Mouse (Mus musculus) gastrocnemius, adult 8-10 months (tissue): ENCODE measurements at regions not wholly inside any gene's neighbourhood (a gene's known extent, or its start where the extent isn't known, plus 50 kb on each side); places are given as distances from the start of the nearest gene placed in this dataset.

Experiments
- DNase-seq, 2 experiments: peaks; one replicate each; pipeline ENCODE4 v3.0.0; 2022; ENCODE audit warnings: low spot score in 2 of 2

DNA sequence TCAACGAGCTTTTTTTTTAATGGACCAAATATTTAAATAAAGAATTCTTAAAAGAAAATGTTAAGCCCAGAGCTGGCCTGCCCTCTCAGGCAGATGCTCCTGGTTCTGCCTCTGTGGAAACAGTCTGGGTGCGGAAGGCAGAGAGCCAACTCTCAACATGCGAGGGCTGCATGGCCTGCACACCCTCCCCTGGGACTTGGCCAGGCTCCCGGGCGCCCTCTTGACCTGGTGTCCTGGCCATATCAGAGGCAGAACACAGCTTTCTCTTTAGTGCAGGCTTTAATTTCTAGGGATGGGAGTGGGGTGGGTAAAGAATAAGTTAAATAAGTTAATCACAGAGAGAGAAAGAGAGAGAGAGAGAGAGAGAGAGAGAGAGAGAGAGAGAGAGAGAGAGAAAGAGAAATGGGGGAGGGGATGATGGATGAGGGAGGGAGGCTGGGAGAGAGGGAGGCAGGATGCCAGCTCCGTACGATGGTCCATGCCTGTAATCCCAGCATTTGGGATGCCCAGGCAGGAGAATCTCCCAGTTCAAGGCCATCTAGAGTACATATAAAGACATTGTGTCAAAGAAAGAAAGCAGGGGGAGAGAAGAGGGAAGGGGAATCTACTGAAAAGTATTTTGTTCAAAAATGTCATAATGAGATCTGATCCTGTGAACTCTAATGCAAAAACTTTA lies 123.2 kb upstream of the Plekha5 start:
- DNase-seq, result peak; percentile 39 to 43

GRCm38 (mm10) chr6:140299653-140300052 lies 124.2 kb upstream of the Plekha5 start:
- no peak for DNase-seq

GRCm38 (mm10) chr6:140297969-140298554 lies 125.8 kb upstream of the Plekha5 start:
- DNase-seq, result no peak

- no peak for DNase-seq
These were observed 126.3 kb upstream of the Plekha5 start for GRCm38 (mm10) chr6:140297561-140297960.

DNA sequence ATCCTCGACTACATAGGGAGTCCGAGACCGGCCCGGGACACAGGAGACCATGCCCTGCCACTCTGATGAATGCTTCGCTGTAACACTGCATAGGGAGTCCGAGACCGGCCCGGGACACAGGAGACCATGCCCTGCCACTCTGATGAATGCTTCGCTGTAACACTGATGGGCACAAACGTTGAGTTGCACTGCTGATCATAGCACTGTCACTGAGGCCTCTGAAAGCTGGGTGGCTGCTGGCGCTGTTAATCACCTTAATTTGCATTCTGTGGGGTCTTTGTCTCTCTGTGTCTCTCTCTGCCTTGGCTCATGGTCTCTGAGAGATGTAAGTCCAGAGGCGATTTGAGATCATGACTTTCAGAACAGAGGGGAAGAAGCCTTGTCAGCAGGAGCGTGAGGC lies 133.7 kb upstream of the Plekha5 start:
- DNase-seq, result no peak

GRCm38 (mm10) chr6:140288799-140289198 lies 135.1 kb upstream of the Plekha5 start:
- DNase-seq, result no peak

DNA sequence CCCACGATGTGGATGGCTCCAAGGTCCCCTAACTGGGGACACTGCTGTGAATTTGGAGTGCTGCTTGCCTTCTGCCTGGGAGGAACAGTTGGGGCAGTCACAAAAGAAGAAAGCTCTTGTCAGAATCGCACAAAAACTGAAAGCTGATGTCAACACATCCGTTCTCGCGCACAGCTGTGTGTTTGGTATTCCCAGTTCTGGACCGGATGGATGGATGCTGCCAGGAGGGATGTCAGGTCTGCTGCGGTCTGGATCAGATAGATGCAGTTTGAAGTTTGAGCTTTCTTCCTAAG lies 141.6 kb upstream of the Plekha5 start:
- no peak for DNase-seq

DNA sequence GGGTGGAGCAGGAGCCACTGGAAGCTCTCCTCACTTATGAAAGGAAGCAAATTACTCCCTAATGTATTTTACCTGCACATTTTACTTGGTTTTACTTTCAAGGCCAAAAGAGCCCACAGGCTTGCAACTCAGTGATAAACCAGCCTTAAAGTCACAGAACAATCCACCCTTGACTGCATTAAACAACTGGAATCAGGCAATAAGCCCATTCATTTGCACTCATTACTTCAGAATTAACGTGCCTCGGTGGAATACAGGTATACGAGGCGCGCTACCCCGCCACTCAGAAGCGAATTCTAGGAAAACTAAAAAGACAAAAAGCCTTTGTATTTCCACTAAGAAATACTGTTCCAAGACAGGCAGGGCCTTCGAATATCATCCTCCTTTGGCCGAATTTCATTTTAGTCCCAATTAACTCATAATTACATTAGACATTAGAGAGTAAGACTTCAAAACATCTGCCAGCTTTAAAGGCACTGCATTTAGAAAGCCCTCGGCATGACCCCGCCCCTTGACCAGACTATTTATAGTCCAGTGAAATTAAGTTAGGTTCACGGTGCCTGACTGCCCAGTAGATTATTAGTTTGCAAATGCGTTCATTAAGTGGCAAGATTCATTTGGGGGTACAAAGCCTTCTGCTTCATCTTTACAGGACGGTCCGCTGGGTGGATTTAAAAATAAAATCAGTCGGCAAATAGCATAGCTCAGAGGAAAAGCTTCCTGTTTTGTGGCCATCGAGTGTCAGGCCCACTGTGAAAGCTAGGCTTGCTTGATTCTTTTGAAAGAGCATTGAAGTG lies 142.2 kb upstream of the Plekha5 start:
- DNase-seq, result no peak

GRCm38 (mm10) chr6:140280817-140281475 lies 142.9 kb upstream of the Plekha5 start:
- no peak for DNase-seq

DNA sequence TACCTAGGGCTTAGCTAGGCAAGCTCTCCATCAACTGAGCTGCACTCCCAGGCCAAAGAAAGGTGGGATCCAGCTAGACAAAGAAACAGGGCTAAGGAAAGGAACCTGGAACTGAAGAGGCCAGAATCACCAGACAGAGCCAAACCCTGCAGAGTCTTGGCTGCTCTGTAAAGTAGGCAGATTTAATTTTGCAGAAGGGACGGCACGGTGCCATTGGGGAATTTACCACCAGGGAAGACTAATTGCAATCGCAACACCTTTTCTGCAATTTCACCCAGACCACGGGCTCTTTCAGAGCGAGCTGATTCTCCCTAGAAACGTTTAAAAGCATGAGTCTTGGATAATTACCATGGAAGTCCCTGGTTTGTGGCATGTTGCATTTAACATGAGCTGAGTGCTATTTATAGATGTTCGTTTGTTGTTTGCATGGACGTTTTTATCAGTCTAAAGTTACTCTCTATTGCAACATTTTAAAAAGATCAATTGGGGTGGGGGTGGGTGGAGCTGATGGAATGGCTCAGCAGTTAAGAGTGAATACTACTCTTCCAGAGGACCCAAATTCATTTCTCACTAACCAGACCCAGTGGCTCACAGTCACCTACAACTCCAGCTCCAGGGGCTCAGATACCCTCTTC lies 144.0 kb upstream of the Plekha5 start:
- DNase-seq, result no peak

DNA sequence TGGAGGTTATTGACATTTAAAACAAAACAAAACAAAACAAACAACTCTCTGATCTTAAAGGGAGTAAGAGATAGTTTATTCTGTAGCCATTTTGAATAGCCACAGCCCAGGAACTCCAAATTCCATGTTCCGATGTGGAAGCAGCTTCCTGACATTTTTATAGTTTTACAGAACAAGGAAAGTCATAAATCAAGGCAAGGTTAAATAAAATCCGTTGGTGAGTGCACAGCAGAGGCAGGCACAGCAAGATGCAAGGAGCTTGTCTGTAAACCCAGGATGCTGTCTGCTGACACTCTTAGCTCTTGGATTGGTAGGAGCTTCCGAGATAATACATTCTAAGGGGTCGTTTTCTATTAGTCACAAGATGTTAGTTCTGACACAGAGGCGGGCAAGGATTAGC lies 145.1 kb upstream of the Plekha5 start:
- DNase-seq, result no peak

DNA sequence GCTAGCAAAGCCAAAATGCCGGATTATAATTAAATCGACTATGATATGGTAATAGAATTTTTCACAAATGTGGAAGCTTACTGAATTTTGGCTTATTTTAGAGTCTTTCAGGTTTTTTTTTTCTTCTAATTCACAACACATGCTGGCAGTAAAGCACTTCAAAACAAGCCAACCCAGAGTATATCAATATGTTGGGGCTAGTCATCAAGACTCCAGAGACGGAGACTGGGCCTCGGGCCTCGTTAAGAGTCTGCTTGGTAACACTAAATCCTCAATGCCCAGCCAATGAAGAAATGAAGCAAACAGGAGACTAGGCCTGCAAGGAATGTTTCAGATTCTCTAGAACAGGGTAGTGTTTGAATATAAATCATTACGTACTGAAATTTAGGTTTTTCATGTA lies 153.3 kb upstream of the Plekha5 start:
- DNase-seq, result no peak

- no peak for DNase-seq
These were observed 155.4 kb upstream of the Plekha5 start for GRCm38 (mm10) chr6:140268315-140269070.

DNA sequence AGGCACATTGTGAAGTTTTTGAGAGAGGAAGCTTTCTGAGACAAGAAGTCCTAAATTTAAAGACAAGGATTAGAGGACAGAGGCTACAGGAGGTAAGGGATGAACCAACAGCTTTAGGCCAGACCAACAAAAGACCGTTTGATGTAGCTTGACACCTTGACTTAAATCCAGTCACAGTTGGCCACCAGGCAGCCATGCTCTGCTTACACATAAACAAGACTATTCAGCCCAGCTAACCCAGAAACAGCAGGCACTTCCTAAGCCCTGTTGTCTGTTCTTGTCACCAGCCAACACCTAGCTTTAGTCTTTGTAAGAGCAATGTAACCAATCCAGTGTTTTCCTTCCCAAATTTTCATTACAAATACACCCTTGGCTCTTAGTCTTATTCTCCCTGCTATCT lies 159.9 kb upstream of the Plekha5 start:
- DNase-seq, result no peak

GRCm38 (mm10) chr6:140261813-140262212 lies 162.0 kb upstream of the Plekha5 start:
- no peak for DNase-seq

DNA sequence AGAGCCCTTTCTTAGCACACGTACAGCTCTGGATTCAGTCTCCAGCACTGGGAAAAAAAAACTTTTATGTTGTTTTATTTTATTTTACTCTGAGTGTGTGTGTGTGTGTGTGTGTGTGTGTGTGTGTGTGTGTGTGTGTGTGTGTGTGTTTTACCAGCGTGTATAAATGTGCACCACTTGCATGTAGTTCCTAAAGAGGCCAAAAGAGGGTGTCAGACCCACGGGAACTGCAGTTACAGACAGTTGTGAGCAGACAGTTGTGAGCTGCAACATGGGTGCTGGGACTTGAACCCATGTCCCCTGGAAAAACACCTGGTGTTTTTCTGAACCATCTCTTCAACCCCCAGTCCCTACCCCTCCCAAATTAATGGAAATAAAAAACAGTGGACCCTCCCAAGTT lies 165.1 kb upstream of the Plekha5 start:
- no peak for DNase-seq

DNA sequence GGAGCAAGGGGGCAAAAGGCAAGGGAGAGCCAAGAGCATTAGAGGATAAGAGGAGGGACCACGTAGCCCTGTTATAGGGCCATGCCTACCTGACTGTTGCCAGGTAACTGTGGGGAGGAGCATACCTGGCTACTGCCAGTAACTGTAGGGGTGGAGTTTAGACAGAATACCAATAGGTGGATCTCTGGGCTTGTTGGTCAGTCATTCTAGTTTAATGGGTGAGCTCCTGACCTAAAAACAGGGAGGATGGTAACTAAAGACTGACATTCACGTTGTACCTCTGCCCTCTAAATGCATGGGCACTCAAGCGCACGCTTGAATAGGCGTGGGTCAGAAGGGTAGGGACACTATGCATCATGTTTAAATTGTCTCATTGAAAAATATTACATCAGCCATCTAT lies 165.8 kb upstream of the Plekha5 start:
- no peak for DNase-seq

DNA sequence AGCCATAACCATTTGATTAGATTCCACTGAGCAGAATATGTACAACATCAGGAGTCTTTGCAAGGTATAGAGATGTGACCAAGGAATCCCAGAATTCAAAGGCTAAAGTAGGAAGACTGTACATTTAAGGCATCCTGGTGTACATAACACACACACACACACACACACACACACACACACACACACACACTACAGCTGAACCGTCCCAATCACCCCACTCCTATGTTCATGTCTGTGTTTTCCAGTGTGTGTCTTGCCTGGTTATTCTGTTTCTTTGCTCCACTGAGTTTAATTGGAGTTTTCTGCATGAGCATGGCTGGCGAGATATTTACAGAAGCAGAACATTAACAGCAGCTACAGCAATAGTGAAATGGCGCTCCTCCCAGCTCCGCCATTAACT lies 172.3 kb upstream of the Plekha5 start:
- no peak for DNase-seq

- DNase-seq, result no peak
These were observed 180.3 kb upstream of the Plekha5 start for GRCm38 (mm10) chr6:140243411-140244151.

GRCm38 (mm10) chr6:140239356-140239755 lies 184.5 kb upstream of the Plekha5 start:
- no peak for DNase-seq
